Mouse (Mus musculus): ENCODE results near the gene Kdelr1.
"Not testable (repeated sequence)": the region's sequence is repeated elsewhere in the genome, so short reads cannot be mapped to it uniquely, and the experiment has no call there.

The Kdelr1 gene

GRCm38 (mm10) chr7:45870282-45871058 is 2.1 kb upstream of the Kdelr1 start:
- no peak for DNase-seq (ENCODE audit: low spot score)

- DNase-seq (ENCODE audit: low spot score) = no peak
Measured at GRCm38 (mm10) chr7:45873061-45873947, 732 bp downstream of the Kdelr1 start.

- DNase-seq (ENCODE audit: low spot score) = no peak
Measured at GRCm38 (mm10) chr7:45876895-45877294, 4.3 kb downstream of the Kdelr1 start.

GRCm38 (mm10) chr7:45878278-45878677 is 5.7 kb downstream of the Kdelr1 start, which contains the start of gene Grin2d:
Gene Grin2d, minus strand, starts transcription at chr7:45878378.
- DNase-seq (ENCODE audit: low spot score) = not testable (repeated sequence)

GRCm38 (mm10) chr7:45880531-45880930 is 8.0 kb downstream of the Kdelr1 start:
- no peak for DNase-seq (ENCODE audit: low spot score)

GRCm38 (mm10) chr7:45881011-45881410 is 8.4 kb downstream of the Kdelr1 start:
- DNase-seq (ENCODE audit: low spot score) = no peak

GRCm38 (mm10) chr7:45887246-45887645 is 14.7 kb downstream of the Kdelr1 start:
- DNase-seq (ENCODE audit: low spot score) = no peak

GRCm38 (mm10) chr7:45892651-45893050 is 20.1 kb downstream of the Kdelr1 start:
- no peak for DNase-seq (ENCODE audit: low spot score)

GRCm38 (mm10) chr7:45895931-45896516 is 23.5 kb downstream of the Kdelr1 start:
- no peak for DNase-seq (ENCODE audit: low spot score)

GRCm38 (mm10) chr7:45896517-45897257 is 24.1 kb downstream of the Kdelr1 start, which contains the start of the genes Syngr4 and Tmem143:
Gene Syngr4, minus strand, starts transcription at chr7:45896714.
Gene Tmem143, plus strand, starts transcription at chr7:45896941.
- peak; percentile 95 for DNase-seq (ENCODE audit: low spot score)

- peak; percentile 62 for DNase-seq (ENCODE audit: low spot score)
Measured at GRCm38 (mm10) chr7:45897258-45897757, 24.7 kb downstream of the Kdelr1 start.

- not testable (repeated sequence) for DNase-seq (ENCODE audit: low spot score)
Measured at GRCm38 (mm10) chr7:45898125-45898524, 25.6 kb downstream of the Kdelr1 start.

- DNase-seq (ENCODE audit: low spot score) = no peak
Measured at GRCm38 (mm10) chr7:45901562-45901961, 29.0 kb downstream of the Kdelr1 start.

- DNase-seq (ENCODE audit: low spot score) = no peak
Measured at GRCm38 (mm10) chr7:45902481-45903002, 30.0 kb downstream of the Kdelr1 start.

- DNase-seq (ENCODE audit: low spot score) = no peak
Measured at GRCm38 (mm10) chr7:45906622-45907021, 34.0 kb downstream of the Kdelr1 start.

- no peak for DNase-seq (ENCODE audit: low spot score)
Measured at GRCm38 (mm10) chr7:45908384-45908783, 35.8 kb downstream of the Kdelr1 start.

GRCm38 (mm10) chr7:45909145-45909544 is 36.6 kb downstream of the Kdelr1 start:
- DNase-seq (ENCODE audit: low spot score) = no peak

GRCm38 (mm10) chr7:45914067-45914466 is 41.5 kb downstream of the Kdelr1 start:
- no peak for DNase-seq (ENCODE audit: low spot score)

- DNase-seq (ENCODE audit: low spot score) = no peak
Measured at GRCm38 (mm10) chr7:45915011-45915410, 42.4 kb downstream of the Kdelr1 start.

GRCm38 (mm10) chr7:45916056-45917003 is 43.8 kb downstream of the Kdelr1 start:
- DNase-seq (ENCODE audit: low spot score) = peak; percentile 81

Measured in left cerebral cortex, adult 11 months (tissue).